Mouse (Mus musculus) naive thymus-derived CD4-positive, alpha-beta T cell, adult 2 months (primary cell): ENCODE measurements around the gene Dus2.
A peak's percentile ranks its signal among the peaks of the same experiment; 100 is the strongest.
"Not testable (repeated sequence)": the region's sequence is repeated elsewhere in the genome, so short reads cannot be mapped to it uniquely, and the experiment has no call there.

ENCODE experiments used
- DNase-seq: peaks from one replicate; pipeline ENCODE4 v3.0.0-alpha.2; 2011; ENCODE audit warnings: low read depth

The Dus2 gene

DNA sequence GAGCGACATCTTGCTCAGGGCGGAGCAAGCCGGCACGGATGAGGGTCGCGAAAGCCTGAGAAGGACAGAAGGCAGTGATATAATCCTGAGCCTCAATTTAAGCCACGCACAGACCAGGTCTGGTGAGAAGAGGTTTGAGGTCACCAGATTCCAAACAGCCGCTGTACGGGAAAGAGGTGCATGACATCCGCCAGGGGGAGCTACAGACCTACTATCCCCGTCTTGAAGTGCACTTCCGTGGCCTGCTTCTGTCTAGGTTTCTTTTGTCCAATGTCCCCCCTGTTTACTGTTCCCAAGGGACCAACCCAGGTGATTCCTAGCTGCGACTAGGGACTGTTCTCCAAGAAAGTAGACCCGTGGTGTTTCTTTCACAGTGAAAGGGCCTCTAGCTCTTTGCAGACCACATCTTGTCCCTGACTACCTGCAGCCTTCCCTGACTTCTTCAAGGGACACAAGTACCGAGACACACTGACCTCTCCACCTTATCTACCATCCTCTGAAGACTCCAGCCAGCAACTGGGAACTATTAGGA is at the start of gene Dus2:
Dus2 (plus strand) TSS at position 482 of the 532 bp plus-strand sequence.
- DNase-seq, result peak; percentile 93

DNA sequence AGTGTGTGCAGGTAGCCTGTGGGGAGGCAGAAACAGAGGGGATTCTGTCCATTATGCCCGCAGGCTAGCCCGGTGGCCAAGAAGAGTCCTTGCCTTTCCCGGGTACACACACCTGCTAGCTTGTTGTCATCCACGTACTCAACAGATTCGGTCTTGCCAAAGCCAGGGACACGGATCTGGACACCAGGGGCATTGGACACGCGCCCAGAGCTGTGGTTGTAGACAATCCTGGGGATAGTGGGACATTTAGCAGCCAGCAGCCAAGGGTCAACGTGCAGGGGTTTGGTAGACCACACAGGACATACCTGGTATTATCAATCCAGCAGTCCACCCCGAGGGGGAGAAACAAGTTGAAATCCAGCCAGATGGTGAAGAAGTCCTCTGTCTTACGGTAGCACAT is 49.1 kb upstream of the Dus2 start:
- no peak for DNase-seq

DNA sequence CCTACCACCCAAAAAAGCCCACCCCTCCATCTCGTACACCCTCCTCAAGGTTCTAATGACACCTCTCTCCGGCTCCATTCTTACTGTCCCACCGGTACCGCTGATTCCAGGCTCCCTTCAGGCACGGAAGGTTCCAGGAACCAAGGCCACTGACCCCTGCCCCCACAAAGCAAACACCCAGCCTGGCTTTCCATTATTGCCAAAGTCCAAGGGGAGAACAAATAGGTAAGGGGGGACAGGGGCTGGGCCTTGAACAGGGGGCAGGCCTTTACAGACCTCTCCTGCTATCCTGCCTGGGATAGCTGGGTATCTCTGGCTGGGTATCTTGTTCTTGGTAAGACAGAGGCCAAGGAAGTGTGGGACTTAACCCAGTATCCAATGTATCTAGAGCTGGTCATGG is 48.6 kb upstream of the Dus2 start:
- DNase-seq, result no peak

DNA sequence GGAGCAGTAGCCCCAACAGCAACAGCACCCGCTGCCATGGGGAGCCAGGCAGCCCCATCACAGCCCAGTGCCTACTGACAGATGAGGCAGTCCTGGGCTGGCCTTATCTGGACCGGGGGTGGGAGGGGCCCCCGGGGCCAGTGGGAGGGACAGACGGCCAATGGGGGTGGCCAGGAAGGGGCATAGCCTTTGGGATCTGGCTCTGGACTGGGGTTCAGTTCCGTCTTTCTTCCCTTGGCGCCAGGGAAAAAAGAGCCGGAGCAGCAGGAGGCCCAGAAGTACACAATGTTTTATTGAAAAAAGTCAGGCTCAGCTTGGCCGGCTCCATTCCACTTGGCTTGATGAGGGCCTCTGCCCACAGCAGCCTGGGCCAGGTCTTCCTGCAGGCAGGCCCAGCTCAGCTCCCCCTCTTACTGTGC is 47.8 kb upstream of the Dus2 start, which contains the start of gene Lcat:
Lcat (minus strand) TSS at position 62 of the 419 bp plus-strand sequence.
- no peak for DNase-seq

DNA sequence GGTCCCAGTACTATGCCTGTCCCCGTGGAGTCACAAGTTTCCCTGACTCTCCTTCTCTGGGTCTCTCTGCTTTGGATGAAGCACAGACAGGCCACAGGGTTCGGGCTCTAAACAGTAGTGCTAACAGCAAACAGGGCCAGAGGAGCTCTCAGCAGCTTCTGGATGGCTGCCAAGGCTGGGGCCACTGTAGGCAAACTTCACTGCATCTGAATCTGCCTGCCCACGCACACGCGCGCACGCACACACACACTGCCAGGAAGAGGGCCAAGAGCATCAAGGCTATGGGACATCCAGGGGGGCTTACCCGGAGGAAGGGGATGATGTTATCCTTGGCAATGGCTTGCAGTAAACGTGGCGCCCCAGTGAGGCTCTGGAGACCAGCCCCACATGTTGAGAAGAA is 41.8 kb upstream of the Dus2 start:
- no peak for DNase-seq

DNA sequence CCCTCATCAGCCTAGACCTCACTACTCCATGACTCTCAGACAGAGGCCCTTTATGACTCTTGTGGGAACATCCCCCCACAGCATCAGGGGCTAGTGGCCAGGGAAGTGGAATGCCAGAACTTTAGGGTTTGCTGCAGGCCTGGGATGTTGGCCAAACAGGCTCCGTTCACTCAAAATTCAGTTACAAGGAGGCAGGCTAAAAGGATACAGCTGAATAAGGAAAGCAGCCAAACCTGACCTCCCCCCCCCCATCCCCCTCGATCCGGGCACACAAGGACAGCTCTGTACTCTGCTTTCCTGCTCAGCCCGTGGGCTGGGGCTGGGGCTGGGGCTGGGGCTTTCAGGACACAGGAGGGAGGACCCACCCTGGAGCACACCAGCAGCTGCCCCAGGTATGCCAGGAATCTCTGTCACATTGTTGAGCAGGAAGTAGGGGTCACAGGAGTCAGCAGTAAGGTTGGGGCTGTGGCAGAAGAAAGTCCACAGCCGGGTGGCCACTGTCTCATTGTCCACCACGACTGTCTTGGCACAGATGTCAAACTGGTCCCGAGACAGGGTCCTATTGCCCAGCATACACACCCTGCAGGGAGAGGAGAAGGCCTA is 40.0 kb upstream of the Dus2 start:
- DNase-seq, result no peak

DNA sequence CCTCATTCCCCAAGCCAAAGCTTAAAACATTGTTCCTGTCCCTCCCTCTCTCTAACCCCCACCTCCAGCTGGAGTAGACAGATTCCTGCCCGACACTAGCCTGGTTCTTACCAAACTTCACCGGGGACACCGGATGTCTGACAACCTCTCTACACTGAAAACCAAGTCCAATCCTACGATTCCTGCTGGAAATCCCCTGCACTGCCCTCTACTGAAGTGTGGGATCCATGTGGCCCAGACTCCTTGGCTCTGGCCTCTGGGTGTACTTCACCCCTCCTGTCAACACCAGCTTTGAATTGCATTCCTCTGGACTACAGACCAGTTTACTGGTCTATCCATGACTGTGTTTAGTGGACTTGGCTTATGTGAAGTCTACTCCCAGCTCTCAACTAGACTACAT is 34.6 kb upstream of the Dus2 start:
- DNase-seq, result no peak

DNA sequence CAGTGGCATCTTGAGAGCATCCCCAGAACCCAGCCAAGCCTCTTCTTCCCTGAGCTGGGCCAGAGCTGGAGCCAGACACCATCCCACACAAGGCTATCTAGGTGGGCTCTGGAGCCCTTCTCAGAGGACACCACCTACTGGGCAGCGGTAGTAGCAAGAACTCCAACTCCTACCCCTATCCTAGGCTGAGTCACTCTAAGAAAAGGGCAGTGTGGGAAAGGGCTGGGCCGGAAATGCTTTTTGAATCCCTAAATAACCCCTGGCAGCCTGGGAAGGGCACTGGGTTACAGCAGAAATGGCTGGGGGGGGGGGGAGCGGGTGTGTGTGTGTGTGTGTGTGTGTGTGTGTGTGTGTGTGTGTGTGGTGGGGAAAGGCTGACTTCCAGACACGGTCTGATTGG is 33.3 kb upstream of the Dus2 start:
- DNase-seq, result no peak

DNA sequence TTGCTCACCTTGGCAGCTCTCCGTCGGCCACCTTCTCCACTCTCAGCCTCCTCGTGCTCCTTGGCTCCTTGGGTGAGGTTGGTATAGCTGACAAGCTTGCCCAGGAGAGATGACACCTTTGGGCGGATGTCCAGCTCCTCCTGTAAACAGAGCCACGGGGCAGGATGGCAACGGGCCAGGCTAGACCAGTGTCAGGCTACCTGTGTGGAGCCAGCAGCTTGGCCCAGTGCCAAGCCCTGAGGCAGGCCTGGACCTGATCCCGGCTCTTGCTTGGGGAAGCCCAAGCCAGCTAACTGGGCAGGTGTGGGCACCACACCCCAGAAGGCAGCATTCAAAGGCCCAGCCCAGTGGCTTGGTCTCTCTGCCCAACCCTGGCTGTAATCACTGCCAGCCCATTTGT is 31.8 kb upstream of the Dus2 start:
- DNase-seq, result no peak

DNA sequence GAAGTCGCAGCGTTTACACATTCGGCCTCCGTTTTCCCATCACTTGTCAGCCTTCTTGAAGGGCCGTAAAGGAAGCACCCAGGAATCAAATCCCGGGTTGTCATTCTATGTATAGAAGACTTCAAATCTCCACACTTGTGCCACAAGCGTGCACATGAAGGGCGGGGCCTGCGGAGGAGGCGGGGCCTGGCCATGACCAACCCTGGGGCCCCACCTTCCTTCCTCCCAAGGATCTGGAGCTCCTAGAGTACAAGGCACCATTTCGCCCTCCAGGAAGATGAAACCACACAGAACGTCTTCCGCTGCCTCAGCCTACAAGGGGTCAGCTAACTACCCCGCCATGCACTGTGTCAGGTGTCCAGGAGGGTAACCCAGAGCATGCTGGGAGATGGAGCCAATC is 30.0 kb upstream of the Dus2 start:
- no peak for DNase-seq

DNA sequence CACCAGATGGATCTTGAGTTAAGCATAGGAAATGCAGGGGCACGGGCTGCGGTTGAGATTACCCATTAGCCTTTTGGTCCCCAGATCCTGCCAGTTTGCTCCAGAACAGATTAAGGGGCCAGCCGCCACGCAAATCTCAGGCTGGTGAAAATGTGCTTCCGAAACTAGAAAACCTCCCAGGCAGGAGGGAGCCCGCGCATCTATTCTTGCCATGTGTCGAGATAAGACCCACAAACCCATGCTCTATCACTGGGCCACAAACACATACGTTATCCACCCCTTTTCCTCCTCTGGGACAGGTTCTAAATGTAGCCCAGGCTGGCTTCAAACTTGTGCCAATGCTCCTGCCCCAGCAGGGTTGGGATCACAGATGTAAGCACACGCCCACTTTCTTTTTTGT is 29.6 kb upstream of the Dus2 start:
- no peak for DNase-seq

DNA sequence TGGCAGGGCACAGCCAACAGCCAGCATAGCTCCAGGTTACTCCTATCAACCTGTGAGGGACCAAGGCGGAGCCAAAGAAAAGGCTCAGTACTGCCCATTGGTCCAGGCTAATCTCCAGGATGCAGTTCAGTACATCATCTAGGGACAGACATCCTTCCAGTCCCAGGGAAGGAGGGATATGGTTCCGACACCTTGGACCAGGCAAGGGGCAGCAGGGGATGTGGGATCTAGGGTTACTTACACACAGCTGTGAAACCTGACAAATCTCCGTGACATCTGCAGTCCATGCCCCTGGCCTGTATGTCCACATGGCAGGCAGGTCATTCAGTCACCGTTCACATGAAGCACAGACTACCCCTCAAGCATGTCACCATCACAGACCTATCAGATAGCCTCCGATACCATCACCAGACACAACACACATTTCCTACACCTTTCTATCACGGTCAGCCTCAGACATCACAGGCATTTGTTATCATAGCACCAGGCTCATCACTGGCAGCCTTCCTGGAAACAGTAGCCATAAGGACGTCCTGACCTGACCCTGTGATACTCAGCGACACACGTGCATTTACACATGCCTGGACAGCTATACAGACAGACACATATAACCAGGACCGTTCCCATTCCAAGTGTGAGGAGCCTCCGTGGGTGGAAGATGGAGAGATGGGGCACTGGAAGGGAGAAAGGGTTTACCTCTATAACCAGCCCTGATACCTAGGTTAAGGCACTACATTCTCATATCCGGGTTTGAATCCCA is 26.5 kb upstream of the Dus2 start:
- no peak for DNase-seq

DNA sequence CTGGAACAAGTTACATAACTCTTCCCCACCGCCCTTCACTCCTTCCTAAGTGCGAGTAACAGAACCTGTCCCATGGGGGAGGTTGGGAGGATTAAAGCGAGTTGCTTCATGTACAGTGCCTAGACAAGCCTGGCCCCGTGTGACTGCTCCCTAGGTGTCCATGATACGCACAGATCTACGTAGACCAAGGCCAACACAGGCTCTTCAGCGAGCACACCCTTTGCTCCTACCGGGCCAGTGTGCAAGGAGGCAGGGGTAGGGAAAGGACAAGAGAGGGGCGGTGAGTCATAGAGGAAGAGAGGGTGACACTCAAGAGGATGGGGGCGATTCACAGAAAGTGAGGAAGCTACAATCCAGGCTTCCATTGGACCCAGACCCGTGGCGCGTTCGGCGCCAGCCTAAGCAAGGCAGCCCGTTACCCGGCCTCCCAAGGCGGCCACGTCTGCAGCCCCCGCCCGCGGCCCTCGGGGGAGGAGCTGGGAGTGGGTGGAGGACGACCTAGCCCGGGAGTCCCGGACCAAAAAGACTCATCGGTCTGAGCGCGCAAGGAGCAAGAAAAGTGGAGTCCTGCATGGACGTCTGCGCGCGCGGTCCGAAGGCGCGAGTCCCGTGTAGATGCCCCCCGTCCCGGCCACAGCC is 25.8 kb upstream of the Dus2 start:
- DNase-seq, result peak; percentile 56

DNA sequence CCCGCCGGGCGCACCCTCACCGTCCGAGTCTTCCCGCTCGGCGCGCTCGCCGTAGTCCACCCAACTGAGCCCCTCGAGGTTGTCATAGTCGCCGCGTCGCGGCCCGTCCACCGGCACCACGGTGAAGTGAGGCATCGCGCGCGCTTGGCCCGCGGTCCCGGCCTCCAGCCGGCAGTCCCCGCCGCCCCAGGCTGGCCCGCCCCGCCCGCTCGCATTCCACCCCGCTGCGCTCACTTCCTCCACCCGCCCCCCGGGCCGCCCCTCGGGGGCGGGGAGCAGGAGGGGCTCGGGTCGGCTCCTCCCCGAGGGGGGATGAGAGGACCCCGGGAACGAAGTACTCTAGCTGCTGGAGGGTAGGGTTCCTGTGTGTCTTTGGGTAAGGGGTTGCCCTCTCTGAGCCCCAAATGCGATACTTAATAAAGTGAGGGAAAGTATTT is 25.2 kb upstream of the Dus2 start, which contains the start of gene Slc12a4:
Slc12a4 (minus strand) TSS at position 193 of the 437 bp plus-strand sequence.
- peak; percentile 70 for DNase-seq

DNA sequence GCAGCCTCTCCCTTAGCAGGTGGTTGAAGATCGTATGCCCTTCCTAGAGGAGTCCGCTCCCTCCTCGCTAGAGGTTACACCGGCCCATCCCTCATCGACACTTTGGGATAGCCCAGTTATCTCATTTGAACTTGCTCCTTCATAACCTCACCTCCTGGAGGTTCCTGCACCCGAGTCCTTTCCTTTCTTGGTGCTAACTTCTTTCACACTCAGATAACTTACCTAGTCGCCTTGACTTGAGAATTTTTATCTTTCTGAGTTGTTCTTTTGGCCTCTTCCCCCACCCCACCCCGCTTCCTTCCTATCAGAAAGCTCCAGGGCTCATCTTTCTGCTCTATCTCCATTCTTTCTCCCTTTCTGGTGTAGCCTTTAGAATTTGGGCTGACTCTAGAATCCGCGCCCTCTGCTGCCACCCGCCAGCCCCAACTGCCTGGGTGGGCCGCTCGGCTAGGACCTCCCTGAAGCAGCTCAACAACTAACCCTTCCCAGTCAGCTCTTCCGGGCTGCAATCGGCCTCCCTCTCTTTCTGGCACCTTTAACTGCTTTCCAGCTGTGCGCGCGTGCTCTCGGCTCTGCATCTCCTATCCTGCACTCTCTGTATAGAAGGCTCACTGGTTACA is 24.3 kb upstream of the Dus2 start:
- peak; percentile 38 for DNase-seq

DNA sequence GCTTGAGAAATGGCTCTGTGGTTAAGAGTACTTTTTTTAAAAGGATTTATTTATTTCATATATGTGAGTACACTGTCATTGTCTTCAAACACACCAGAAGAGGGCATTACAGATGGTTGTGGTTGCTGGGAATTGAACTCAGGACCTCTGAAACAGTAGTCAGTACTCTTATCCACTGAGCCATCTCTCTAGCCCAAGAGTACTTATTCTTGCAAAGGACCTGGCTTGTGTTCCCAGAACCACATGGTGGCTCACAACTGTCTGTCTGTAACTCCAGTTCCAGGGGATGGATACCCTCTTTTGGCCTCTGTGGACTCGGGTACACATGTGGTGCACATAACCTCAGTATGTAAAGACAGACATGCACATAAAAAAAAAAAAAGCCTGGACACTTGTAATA is 21.8 kb upstream of the Dus2 start:
- no peak for DNase-seq

DNA sequence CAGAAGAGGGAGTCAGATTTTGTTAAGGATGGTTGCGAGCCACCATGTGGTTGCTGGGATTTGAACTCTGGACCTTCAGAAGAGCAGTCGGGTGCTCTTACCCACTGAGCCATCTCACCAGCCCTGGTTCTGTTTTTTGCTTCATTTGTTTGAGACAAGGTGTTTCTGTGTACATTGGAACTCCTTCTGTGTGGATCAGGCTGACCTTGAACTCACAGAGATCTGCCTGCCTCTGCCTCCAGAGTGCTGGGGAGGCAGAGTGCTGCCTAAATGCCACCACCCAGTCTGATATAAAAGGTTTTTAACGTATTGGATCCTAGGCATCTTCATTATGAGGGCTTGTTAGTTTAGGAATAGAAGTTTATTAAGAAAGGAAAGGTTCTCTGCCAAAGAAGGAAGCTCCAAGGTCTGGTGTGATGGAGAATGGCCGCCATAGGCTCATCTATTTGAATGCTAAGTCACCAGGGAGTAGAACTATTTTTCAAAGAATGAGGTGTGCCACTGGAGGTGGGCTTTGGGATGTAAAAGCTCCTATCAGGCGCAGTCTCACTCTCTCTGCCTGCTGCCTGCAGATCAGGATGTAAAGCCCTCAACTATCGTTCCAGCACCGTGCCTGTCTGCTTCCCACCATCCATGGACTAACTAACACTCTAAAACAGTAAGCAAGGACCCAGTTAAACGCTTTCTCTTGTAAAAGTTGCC is 20.0 kb upstream of the Dus2 start:
- no peak for DNase-seq

DNA sequence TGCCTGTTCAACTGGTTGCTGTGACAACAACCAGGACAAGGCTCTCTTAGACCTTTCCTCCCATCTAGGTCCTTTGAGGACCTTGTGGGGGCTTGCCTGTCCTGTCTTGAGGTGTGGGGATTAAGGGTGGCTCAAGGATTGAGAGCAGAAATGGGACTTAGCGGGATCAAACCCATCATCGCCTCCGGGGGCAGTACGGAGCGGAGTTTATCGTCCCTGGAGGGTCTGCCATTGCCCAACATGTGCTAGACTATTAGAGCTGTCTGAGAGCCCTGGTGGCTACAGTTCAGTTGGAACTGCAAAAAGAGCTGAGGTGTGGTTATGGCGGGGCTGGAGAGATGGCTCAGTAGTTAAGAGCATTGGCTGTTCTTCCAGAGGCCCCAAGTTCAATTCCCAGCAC is 15.8 kb upstream of the Dus2 start:
- no peak for DNase-seq

DNA sequence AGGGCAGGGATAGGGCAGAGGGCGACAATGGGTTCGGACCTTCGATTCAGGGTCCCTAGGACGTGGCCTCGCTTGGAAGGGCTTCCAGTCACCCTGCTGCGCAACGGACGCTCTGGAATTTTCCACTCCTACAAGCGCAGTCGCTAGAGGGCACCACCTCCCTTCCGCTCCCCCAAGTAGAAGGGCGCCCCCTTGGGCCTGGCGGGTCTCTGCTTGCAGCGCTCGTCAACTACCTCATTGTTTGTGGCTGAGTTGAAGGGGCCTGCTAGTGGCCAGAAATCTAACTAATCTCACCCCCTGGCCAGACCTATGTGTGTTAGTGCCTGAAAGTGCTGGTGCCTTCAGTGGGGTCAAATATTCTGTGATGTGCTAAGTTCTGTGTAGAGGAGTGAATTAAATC is 11.8 kb upstream of the Dus2 start, which contains the start of gene Dpep3:
Dpep3 (minus strand) TSS at position 105 of the 400 bp plus-strand sequence.
- DNase-seq, result no peak

DNA sequence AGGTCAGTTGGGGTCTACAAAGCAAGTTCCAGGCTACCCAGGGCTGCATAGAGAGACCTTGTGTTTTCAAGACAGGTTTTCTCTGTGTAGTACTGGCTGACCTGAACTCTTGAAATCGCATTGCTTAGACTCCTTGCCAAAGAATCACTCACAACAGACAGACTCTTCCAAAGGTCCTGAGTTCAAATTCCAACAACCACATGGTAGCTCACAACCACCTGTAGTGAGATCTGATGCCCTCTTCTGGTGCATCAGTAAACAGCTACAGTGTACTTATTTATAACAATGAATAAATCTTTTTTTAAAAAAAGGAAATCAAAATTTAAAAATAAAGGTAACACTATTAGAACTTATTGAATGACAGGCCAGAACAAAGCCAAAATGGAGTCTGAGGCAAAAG is 10.0 kb upstream of the Dus2 start:
- DNase-seq, result no peak

DNA sequence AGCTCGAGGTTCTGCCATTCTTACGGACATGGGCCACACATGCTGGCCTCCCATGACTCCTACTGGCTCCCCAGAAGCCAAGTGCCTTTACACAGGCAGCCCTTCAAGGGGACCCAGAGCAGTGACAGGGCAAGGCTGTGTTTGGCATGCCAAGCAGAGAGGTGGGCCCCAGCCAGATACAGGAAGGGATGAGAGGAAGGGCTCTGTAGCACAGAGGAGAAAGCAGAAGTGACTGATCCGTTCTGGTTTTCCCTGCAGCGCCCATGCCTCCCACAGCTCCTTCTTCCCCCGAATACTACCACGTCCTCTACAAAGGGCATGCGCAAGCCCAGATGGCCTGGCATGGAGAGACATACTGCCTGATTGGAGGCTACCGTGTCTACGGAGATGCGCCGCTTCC is 7.7 kb upstream of the Dus2 start:
- not testable (repeated sequence) for DNase-seq

DNA sequence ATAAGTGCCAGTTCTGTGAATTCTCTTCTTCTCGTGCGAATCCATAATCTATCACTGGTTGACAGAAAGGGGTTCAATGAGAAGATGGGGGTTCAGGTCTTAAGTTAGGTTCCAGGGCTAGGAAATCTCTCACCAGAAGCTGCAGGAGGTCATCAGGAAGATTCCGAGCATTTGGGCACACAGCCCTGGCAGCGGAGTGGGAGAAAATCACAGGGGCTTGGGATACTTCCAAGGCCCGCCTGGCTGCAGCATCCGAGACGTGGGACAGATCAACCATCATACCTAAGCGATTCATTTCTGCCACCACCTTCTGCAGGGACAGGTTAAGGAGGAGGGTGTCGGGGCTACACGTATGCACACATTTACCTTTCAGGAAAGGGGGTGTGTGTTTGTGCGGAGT is 2.6 kb upstream of the Dus2 start:
- DNase-seq, result no peak
